13 mouse cellular contexts compared by ENCODE assay signal in the genomic region with DNA sequence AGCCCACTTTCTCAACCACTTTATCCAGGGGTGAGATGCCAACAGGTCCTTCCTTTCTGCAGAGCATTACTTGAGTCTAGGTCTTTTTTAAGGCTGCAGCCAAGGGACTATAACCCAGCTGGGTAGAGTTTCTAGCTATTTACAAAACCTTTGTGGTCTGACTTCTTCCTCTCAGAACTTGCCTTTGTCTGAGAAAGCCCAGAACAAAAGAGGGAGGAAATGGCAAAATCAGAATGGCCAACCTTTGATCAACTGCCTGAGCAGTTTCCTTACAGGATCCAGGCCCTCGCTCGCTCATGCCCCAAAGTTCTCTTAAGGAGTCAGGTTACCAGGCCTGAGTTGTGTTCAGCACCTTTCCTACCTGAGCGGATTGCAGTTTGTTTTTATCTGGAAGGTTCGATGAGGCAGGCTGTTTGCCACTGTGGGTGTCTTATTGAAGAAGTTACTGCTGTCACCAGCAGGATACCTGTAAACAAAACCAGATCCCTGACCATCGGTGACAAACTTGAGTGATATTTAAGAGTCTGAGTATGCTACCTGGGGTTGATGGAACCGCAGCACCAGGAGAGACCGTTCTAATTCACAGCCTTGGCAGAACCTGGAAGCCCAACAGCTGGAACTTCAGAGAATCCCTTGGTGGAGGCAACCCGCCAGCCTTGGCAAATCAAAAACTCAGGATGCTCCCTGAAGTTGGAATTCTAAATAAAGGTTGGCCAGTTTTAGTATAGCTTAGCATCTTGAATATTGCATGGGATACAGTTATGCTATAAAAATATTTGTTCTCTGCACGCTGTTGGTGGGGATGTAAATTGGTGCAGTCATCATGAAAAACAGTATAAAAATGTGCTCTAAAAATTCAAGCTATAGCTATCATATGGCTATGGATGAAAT. TPM values are rescaled to one million over a fixed set of nuclear protein-coding genes. Genes with fewer than 3 reads are reported as not detected.
A peak's percentile ranks its signal among the peaks of the same experiment; 100 is the strongest.
DNase-seq lines count a peak whose midpoint lies in the region; ATAC-seq and TF ChIP-seq lines count a peak whose summit lies in the region.
"Had no signal": no experiment of that assay in that cellular context is flagged by ENCODE, and none has a peak within 500 bp of the region (broad histone marks: within the 10 kb centered on the region; RNA-seq: fewer than 3 reads in every experiment).

No protein-coding gene starts in this region.

- ATAC-seq in embryonic facial prominence, embryonic 13.5 days (ENCODE audit: insufficient number of reproducible peaks, insufficient read depth, low FRiP score, low TSS enrichment, low read depth) = no peak
- no peak for ATAC-seq in heart, postnatal 0 days (ENCODE audit: insufficient read depth, low read depth)
- ATAC-seq: forebrain, embryonic 13.5 days; intestine, embryonic 16.5 days had no signal

- no peaks in the 10 kb centered on the region for H3K27me3 ChIP-seq in embryonic facial prominence, embryonic 13.5 days
- no peaks in the 10 kb centered on the region for H3K27me3 ChIP-seq in embryonic facial prominence, embryonic 10.5 days (replicated peaks; ENCODE audit: low read depth, poor library complexity, severe bottlenecking)
- H3K27me3 ChIP-seq in heart, postnatal 0 days (ENCODE audit: control insufficient read depth, insufficient read depth, low read length) = no peaks in the 10 kb centered on the region
- H3K27me3 ChIP-seq: forebrain, embryonic 13.5 days had no signal

- WGBS in embryonic facial prominence, embryonic 13.5 days = 64% methylated on average over 9 of the region's 9 CpGs
- 71% methylated on average over 9 of the region's 9 CpGs for WGBS in embryonic facial prominence, embryonic 10.5 days
- WGBS in heart, postnatal 0 days = 69% methylated on average over 9 of the region's 9 CpGs

- no peaks in the 10 kb centered on the region for H3K36me3 ChIP-seq in embryonic facial prominence, embryonic 13.5 days
- no peaks in the 10 kb centered on the region for H3K36me3 ChIP-seq in embryonic facial prominence, embryonic 10.5 days (replicated peaks)
- H3K36me3 ChIP-seq in heart, postnatal 0 days (replicated peaks; ENCODE audit: control insufficient read depth, insufficient read depth, low read length) = no peaks in the 10 kb centered on the region

- 0 out of 2 replicates have a peak overlapping the region, but pooled peaks have one; percentile 7 for H3K27ac ChIP-seq in embryonic facial prominence, embryonic 13.5 days
- H3K27ac ChIP-seq in embryonic facial prominence, embryonic 10.5 days (replicated peaks) = no peak overlapping the region
- H3K27ac ChIP-seq in heart, postnatal 0 days (ENCODE audit: low read depth) = peak overlapping the region; percentile 74
- H3K27ac ChIP-seq: forebrain, embryonic 13.5 days had no signal

- no peaks in the 10 kb centered on the region for H3K9me3 ChIP-seq in embryonic facial prominence, embryonic 13.5 days
- no peaks in the 10 kb centered on the region; the same call in 1 of the 2 replicates for H3K9me3 ChIP-seq in embryonic facial prominence, embryonic 10.5 days
- H3K9me3 ChIP-seq in heart, postnatal 0 days (replicated peaks; ENCODE audit: control insufficient read depth, low read length) = no peaks in the 10 kb centered on the region
- H3K9me3 ChIP-seq: forebrain, embryonic 13.5 days had no signal

- H3K4me2 ChIP-seq in embryonic facial prominence, embryonic 13.5 days = no peak overlapping the region
- H3K4me2 ChIP-seq in heart, postnatal 0 days (ENCODE audit: low read depth, low read length) = no peak overlapping the region
- H3K4me2 ChIP-seq: forebrain, embryonic 13.5 days; liver, embryonic 11.5 days had no signal

- intact Hi-C loops in heart, postnatal 25 days (cut with DNase I) = loop anchor here (2.0 to 10.0 kb wide), 2 partner anchors 123 to 155 kb away; no protein-coding TSS in a partner anchor

- TF ChIP-seq CTCF in heart, postnatal 0 days (IDR thresholded peaks at IDR 0.05; ENCODE audit: low read depth) = no peak

- H3K4me1 ChIP-seq in embryonic facial prominence, embryonic 13.5 days = no peaks in the 10 kb centered on the region; the same call in 1 of the 2 replicates
- H3K4me1 ChIP-seq in embryonic facial prominence, embryonic 10.5 days = peaks cover 8% of the 10 kb centered on the region
- H3K4me1 ChIP-seq in heart, postnatal 0 days (ENCODE audit: control insufficient read depth, insufficient read depth) = no peaks in the 10 kb centered on the region

- no peak for DNase-seq in embryonic facial prominence, embryonic 10.5 days (ENCODE audit: low spot score)
- no peak for DNase-seq in heart, postnatal 0 days (ENCODE audit: low spot score)
- no peak for DNase-seq in heart, postnatal 25 days (ENCODE audit: low spot score)
- peak; percentile 70 to 71 for DNase-seq in right cerebral cortex, postnatal 10 days (ENCODE audit: low spot score in 2 of 2)
- DNase-seq in right cerebral cortex, adult 2 months (ENCODE audit: low spot score in 2 of 2) = no peak
- DNase-seq in naive thymus-derived CD4-positive, alpha-beta T cell, adult 2 months (ENCODE audit: low read depth) = peak; percentile 37
- DNase-seq in layer of hippocampus, adult 9-10 months (ENCODE audit: low spot score) = no peak
- DNase-seq: adrenal gland, adult 2 months had no signal

- H3K4me3 ChIP-seq in embryonic facial prominence, embryonic 13.5 days = no peak overlapping the region
- H3K4me3 ChIP-seq in embryonic facial prominence, embryonic 10.5 days = no peak overlapping the region
- no peak overlapping the region for H3K4me3 ChIP-seq in heart, postnatal 0 days (ENCODE audit: low read depth, low read length)
- H3K4me3 ChIP-seq: forebrain, embryonic 13.5 days; myocyte had no signal

- H3K9ac ChIP-seq in embryonic facial prominence, embryonic 13.5 days = no peak overlapping the region
- H3K9ac ChIP-seq in heart, postnatal 0 days (replicated peaks; ENCODE audit: low read depth, low read length) = no peak overlapping the region
- H3K9ac ChIP-seq: forebrain, embryonic 13.5 days had no signal

- TF ChIP-seq EP300 in heart, postnatal 0 days (IDR thresholded peaks at IDR 0.05; ENCODE audit: low read depth) = no peak

RNA-seq across cellular contexts. Expression of a gene that starts 33.4 kb away (rescaled TPM):
- 206 and 215 TPM in 2 replicates for polyA plus RNA-seq in embryonic facial prominence, embryonic 13.5 days (2015; fragmentation: Nextera tagmentation; extraction: Ambion mirVana)
- polyA plus RNA-seq in embryonic facial prominence, embryonic 10.5 days (2016; fragmentation: Nextera tagmentation; extraction: Ambion mirVana) = 152 and 155 TPM in 2 replicates
- 92.1 and 126 TPM in 2 replicates for total RNA-seq in heart, postnatal 0 days (2014; rRNA removed; ENCODE audit: low replicate concordance)
- 137 and 144 TPM in 2 replicates for polyA plus RNA-seq in heart, postnatal 0 days (2015; fragmentation: Nextera tagmentation; extraction: Ambion mirVana)
- total RNA-seq in heart, postnatal 25 days (2021) = 10 to 100 TPM; 33.8 to 34.1 TPM

Comparison
In these comparisons a context has a peak if more than half of its experiments do, and no peak if none do; other contexts are left out.
1. DNase-seq: peak in right cerebral cortex, postnatal 10 days (2 of 2) and naive thymus-derived CD4-positive, alpha-beta T cell, adult 2 months (single experiment); none in embryonic facial prominence, embryonic 10.5 days (single experiment), heart, postnatal 0 days (single experiment), heart, postnatal 25 days (single experiment), right cerebral cortex, adult 2 months (0 of 2) and layer of hippocampus, adult 9-10 months (single experiment).